Mouse (Mus musculus): ENCODE results near the gene Dtnb.

Gene Dtnb

GRCm38 (mm10) chr12:3809520-3810180 lies 237.5 kb downstream of the Dtnb start:
- DNase-seq: no peak

- DNase-seq: no peak
These were observed 238.3 kb downstream of the Dtnb start for GRCm38 (mm10) chr12:3810455-3810854.

GRCm38 (mm10) chr12:3811596-3811995 lies 239.4 kb downstream of the Dtnb start:
- DNase-seq: no peak

- DNase-seq: no peak
These were observed 240.1 kb downstream of the Dtnb start for GRCm38 (mm10) chr12:3812251-3812650.

- DNase-seq: no peak
These were observed 241.0 kb downstream of the Dtnb start for GRCm38 (mm10) chr12:3813138-3813537.

- no peak for DNase-seq
These were observed 243.2 kb downstream of the Dtnb start for GRCm38 (mm10) chr12:3815386-3815785.

- DNase-seq: peak; percentile 58
These were observed 244.9 kb downstream of the Dtnb start for GRCm38 (mm10) chr12:3817033-3817432.

GRCm38 (mm10) chr12:3817566-3817965 lies 245.4 kb downstream of the Dtnb start:
- DNase-seq: no peak

GRCm38 (mm10) chr12:3819899-3820298 lies 247.7 kb downstream of the Dtnb start:
- no peak for DNase-seq

- DNase-seq: no peak
These were observed 251.2 kb downstream of the Dtnb start for GRCm38 (mm10) chr12:3823408-3823807.

- DNase-seq: no peak
These were observed 252.9 kb downstream of the Dtnb start for GRCm38 (mm10) chr12:3824906-3825713.

- DNase-seq: no peak
These were observed 253.5 kb downstream of the Dtnb start for GRCm38 (mm10) chr12:3825714-3826080.

GRCm38 (mm10) chr12:3827771-3828170 lies 255.6 kb downstream of the Dtnb start:
- DNase-seq: no peak

Data from thymus, postnatal 4 days (tissue).